Mouse (Mus musculus) intestine, embryonic 16.5 days (tissue): ENCODE data around the gene Gm21936. TPM values are rescaled to one million over a fixed set of nuclear protein-coding genes. Genes with fewer than 3 reads are reported as not detected.
"Not testable (repeated sequence)": the region's sequence is repeated elsewhere in the genome, so short reads cannot be mapped to it uniquely, and the experiment has no call there.

Source experiments
- ATAC-seq: fragments of 200-750 bp; cut with Nextera tagmentation; 2 replicates; pipeline ENCODE4 v1.8.0; 2017; ENCODE audit warnings: moderate TSS enrichment, moderate library complexity
- H3K27ac ChIP-seq: fragments of 300-500 bp; sonication (generic); 2 replicates; pipeline ENCODE4 v1.5.1; 2014; ENCODE audit warnings: mild to moderate bottlenecking, low read length
- H3K27me3 ChIP-seq: fragments of 300-500 bp; sonication (generic); replicated peaks from 2 replicates; pipeline ENCODE4 v1.6.1; 2014; ENCODE audit warnings: low read length, control low read depth, mixed read lengths; ENCODE audit not compliant: control insufficient read depth, insufficient read depth
- H3K36me3 ChIP-seq: fragments of 300-500 bp; sonication (generic); 2 replicates; pipeline ENCODE4 v1.6.1; 2014; ENCODE audit warnings: low read length, control low read depth; ENCODE audit not compliant: control insufficient read depth, insufficient read depth
- H3K4me1 ChIP-seq: fragments of 300-500 bp; sonication (generic); 2 replicates; pipeline ENCODE4 v1.6.1; 2014; ENCODE audit warnings: low read length, control low read depth, mixed read lengths; ENCODE audit not compliant: control insufficient read depth, insufficient read depth
- H3K4me2 ChIP-seq: fragments of 300-500 bp; sonication (generic); 2 replicates; pipeline ENCODE4 v1.6.1; 2014; ENCODE audit warnings: low read depth, low read length, control low read depth
- H3K4me3 ChIP-seq: fragments of 300-500 bp; sonication (generic); 2 replicates; pipeline ENCODE4 v1.5.1; 2014; ENCODE audit warnings: mild to moderate bottlenecking, low read length
- H3K9ac ChIP-seq: fragments of 300-500 bp; sonication (generic); 2 replicates; pipeline ENCODE4 v1.6.1; 2014; ENCODE audit warnings: low read depth, low read length
- H3K9me3 ChIP-seq: fragments of 300-500 bp; sonication (generic); 2 replicates; pipeline ENCODE4 v1.6.1; 2016; ENCODE audit warnings: low read length, control low read depth; ENCODE audit not compliant: control insufficient read depth
- WGBS: fragments of 180-500 bp; shearing (Covaris S2); extraction: QIAGEN DNeasy Blood & Tissue Kit; methylation state at CpG from one replicate; pipeline ENCODE4 v1.1.7; 2014; 5-methylcytosine and 5-hydroxymethylcytosine counted together
- polyA plus RNA-seq: library from polyadenylated mRNA; unstranded; fragments of >200 nt; fragmentation: Nextera tagmentation; extraction: Ambion mirVana; gene quantifications from 2 replicates; pipeline ENCODE4 v1.2.1, GENCODE M21; 2015

The Gm21936 gene
- polyA plus RNA-seq, result not detected in 2 replicates

DNA sequence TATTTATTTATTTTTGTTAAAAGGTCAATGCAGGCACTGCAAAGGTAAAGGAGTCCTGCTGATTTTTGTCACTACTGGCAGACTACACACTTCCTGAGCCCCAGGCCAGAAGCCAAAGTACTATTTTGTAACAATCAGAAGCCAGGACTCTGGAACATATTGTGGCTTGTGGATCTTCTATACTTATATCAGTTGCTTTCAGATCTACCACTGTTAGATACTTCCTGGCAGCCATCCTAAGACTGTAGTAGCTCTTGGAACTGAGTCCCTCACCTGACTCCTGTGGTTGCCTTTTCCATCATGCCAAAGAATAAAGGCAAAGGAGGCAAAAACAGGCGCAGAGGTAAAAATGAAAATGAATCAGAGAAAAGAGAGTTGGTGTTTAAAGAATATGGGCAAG is at the start of gene Gm21936:
Gene Gm21936 (plus strand): TSS at position 301 of the 400 bp plus-strand sequence.
- not testable (repeated sequence) for H3K27ac ChIP-seq, H3K4me2 ChIP-seq, H3K9ac ChIP-seq, H3K4me3 ChIP-seq, H3K36me3 ChIP-seq, ATAC-seq, H3K9me3 ChIP-seq, H3K27me3 ChIP-seq, H3K4me1 ChIP-seq
- 89% methylated on average over 1 of the region's 1 CpGs for WGBS

DNA sequence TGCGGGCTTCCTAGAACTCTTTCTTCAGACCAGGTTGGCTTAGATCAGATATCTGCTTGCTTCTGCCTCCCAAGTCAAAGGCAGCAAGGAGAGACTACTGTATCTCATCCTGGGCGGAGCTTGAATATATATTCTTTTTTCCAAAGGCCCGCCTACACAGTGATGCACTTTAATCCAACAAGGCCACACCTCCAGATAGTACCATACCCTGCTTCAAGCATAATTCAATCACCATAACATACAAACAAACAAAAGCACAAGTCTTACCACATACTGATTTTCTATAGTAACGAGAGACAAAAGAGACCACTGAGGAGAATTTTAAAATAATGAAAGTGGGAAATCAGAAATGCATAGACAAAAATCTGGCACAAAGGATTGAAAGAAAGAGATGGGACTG is 19.7 kb upstream of the Gm21936 start, which contains the start of gene Gm21319:
Gene Gm21319 (minus strand): TSS at position 101 of the 400 bp plus-strand sequence.
- WGBS, result 89% methylated on average over 4 of the region's 4 CpGs
- not testable (repeated sequence) for H3K9me3 ChIP-seq, H3K4me1 ChIP-seq, H3K36me3 ChIP-seq, ATAC-seq, H3K27ac ChIP-seq, H3K9ac ChIP-seq, H3K4me3 ChIP-seq, H3K4me2 ChIP-seq, H3K27me3 ChIP-seq

DNA sequence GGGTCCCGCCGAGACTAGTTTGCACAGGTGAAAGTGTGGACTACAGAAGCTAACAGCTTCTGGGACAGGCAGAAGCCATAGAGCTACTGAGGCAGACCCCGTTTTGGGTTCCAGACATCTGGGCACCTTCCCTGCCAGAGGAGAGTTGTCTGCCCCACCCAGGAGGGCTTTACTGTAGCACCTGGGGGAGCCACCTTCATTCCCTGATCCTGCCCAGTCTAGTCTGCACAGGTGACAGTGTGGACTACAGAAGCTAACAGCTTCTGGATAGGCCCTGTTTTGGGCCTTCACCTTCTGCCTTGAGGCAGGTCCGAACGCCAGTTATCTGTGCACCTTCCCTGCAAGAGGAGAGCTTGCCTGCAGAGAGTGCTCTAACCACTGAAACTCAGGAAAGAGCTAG is 2.7 kb downstream of the Gm21936 start:
- not testable (repeated sequence) for H3K4me1 ChIP-seq, H3K9ac ChIP-seq, H3K4me3 ChIP-seq, H3K27me3 ChIP-seq, H3K27ac ChIP-seq, ATAC-seq, H3K9me3 ChIP-seq, H3K36me3 ChIP-seq, H3K4me2 ChIP-seq
- 89% methylated on average over 5 of the region's 5 CpGs for WGBS

DNA sequence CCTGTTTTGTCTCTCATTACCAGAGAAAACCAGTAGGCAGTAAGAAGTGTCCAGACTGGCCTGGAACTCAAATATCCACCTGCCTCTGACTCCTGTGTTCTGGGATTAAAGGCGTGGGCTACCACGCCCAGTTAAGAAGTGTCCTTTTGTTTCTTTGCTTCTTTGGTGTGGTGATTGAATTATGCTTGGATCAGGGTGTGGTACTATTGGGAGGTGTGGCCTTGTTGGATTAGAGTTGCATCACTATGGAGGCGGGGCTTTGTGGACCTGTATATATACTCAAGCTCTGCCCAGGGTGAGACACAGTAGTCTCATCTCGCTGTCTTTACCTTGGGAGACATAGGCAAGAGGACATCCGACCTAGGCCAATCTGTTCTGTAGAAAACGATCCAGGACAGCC is 21.0 kb downstream of the Gm21936 start, which contains the start of gene BB287469:
Gene BB287469 (plus strand): TSS at position 301 of the 400 bp plus-strand sequence.
- H3K4me3 ChIP-seq, H3K9me3 ChIP-seq, H3K4me2 ChIP-seq, H3K27me3 ChIP-seq, H3K36me3 ChIP-seq, H3K4me1 ChIP-seq, H3K27ac ChIP-seq, H3K9ac ChIP-seq, ATAC-seq: not testable (repeated sequence)
- 84% methylated on average over 5 of the region's 6 CpGs for whole genome bisulfite sequencing

DNA sequence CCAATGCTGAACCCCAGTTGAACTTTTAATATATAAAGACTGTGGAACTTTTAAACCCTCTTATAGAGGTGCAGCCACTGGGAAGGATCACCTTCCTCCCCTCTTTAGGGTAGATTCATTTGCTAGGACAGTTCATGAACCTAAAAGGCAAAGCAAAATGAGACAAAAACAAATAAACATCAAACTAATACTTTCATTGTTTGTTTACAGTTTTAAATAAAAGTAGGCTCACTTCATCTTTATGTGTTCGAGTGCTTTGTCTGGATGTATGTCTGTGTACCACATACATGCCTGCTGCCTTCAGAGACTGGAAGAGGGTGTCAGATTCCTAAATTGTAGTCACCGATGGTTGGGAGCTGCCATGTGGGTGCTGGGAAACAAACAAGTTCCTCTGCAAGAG is 46.9 kb downstream of the Gm21936 start, which contains the start of gene Gm2001:
Gene Gm2001 (minus strand): TSS at position 101 of the 400 bp plus-strand sequence.
- not testable (repeated sequence) for H3K9ac ChIP-seq, H3K4me3 ChIP-seq, H3K27ac ChIP-seq, ATAC-seq, H3K4me1 ChIP-seq, H3K4me2 ChIP-seq, H3K27me3 ChIP-seq, H3K36me3 ChIP-seq, H3K9me3 ChIP-seq
- 77% methylated on average over 1 of the region's 2 CpGs for WGBS

Other genes with a start within 250 kb of the Gm21936 start
- not detected in 2 replicates for gene Oog1, start 192.8 kb upstream of the Gm21936 start, polyA plus RNA-seq
- not detected in 2 replicates for gene Gm4027, start 176.6 kb upstream of the Gm21936 start, polyA plus RNA-seq
- gene Gm16381, start 150.9 kb upstream of the Gm21936 start, polyA plus RNA-seq, result not detected in 2 replicates
- not detected in 2 replicates for gene Gm21319, start 19.8 kb upstream of the Gm21936 start, polyA plus RNA-seq
- not detected in 2 replicates for gene BB287469, start 21.1 kb downstream of the Gm21936 start, polyA plus RNA-seq
- not detected in 2 replicates for gene Gm2001, start 46.8 kb downstream of the Gm21936 start, polyA plus RNA-seq
- not detected in 2 replicates for gene Gm2016, start 78.6 kb downstream of the Gm21936 start, polyA plus RNA-seq
- not detected in 2 replicates for gene Gm2022, start 99.9 kb downstream of the Gm21936 start, polyA plus RNA-seq
- not detected in 2 replicates for gene Gm2035, start 124.3 kb downstream of the Gm21936 start, polyA plus RNA-seq
- gene Gm2042, start 158.6 kb downstream of the Gm21936 start, polyA plus RNA-seq, result not detected in 2 replicates
- gene Gm2075, start 216.3 kb downstream of the Gm21936 start, polyA plus RNA-seq, result not detected in 2 replicates
- not detected in 2 replicates for gene Gm6803, start 223.3 kb downstream of the Gm21936 start, polyA plus RNA-seq
- not detected in 2 replicates for gene Gm2056, start 231.5 kb downstream of the Gm21936 start, polyA plus RNA-seq